7 mouse cellular contexts compared by ENCODE assay signal in the genomic region with DNA sequence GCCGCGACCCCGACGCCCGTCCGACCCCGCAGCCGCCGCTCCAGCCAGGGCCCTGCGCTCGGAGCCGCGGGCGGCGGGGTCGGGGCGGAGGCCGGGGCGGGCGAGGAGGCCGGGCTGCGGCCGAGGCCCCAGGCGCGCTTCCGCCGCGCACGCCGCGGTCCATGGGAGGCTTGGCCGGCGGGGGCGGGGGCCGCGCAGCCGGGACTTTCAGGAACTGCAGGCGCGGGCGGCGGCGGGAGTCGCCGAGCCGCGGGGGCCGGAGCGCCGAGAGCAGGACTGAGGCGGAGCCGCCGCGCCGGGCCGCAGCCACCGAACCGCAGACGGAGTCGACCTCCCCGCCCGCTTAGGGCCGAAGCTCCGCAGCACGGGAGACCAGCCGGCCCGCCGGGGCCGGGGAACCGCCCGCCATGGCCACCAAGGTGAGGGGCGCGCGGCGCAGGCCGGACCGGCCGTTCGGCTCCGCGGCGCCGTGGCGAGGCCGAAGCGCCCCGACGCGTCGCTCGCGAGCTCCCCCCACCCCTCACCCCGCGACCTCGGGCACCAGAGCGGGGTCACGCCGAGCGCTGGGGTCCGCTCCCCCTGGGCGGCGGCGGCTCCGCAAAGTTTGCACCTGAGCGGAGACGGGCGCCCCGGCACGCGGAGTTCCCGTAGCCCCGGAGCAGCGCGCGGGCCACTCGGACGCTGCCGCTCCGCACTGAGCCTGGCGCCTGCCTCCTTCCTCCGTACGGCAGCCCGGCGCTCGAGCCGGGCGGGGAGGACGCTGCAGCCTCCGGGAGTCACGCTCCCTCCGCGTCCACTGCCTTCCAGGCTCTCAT. TPM values are rescaled to one million over a fixed set of nuclear protein-coding genes. Genes with fewer than 3 reads are reported as not detected.
DNase-seq lines count a peak whose midpoint lies in the region; ATAC-seq lines count a peak whose summit lies in the region.

Gene Snx9 (plus strand): TSS at position 202 of the 815 bp plus-strand sequence.

- peaks cover 25% of the 10 kb centered on the region for H3K4me1 ChIP-seq in embryonic facial prominence, embryonic 12.5 days
- peaks cover 19% of the 10 kb centered on the region for H3K4me1 ChIP-seq in limb, embryonic 15.5 days
- H3K4me1 ChIP-seq in midbrain, embryonic 16.5 days (ENCODE audit: control insufficient read depth, insufficient read depth, low read length), result peaks cover 11% of the 10 kb centered on the region

- H3K27ac ChIP-seq in embryonic facial prominence, embryonic 12.5 days, result peak within 1 kb of the TSS; percentile 99
- peak within 1 kb of the TSS; percentile 99 for H3K27ac ChIP-seq in limb, embryonic 15.5 days
- H3K27ac ChIP-seq in midbrain, embryonic 16.5 days (ENCODE audit: low read length), result peak within 1 kb of the TSS; percentile 90

- peak; percentile 87 for ATAC-seq in embryonic facial prominence, embryonic 12.5 days (ENCODE audit: insufficient number of reproducible peaks, insufficient read depth, low FRiP score, low TSS enrichment)
- peak; percentile 79 for ATAC-seq in limb, embryonic 15.5 days (ENCODE audit: insufficient number of reproducible peaks, low FRiP score, low TSS enrichment, low read depth)
- peak; percentile 87 for ATAC-seq in midbrain, embryonic 16.5 days

- H3K36me3 ChIP-seq in embryonic facial prominence, embryonic 12.5 days, result no peaks in the 10 kb centered on the region
- no peaks in the 10 kb centered on the region for H3K36me3 ChIP-seq in limb, embryonic 15.5 days
- no peaks in the 10 kb centered on the region for H3K36me3 ChIP-seq in midbrain, embryonic 16.5 days (ENCODE audit: control insufficient read depth, insufficient read depth, low read length)

- H3K9ac ChIP-seq in embryonic facial prominence, embryonic 12.5 days, result peak within 1 kb of the TSS; percentile 97
- H3K9ac ChIP-seq in limb, embryonic 15.5 days, result peak within 1 kb of the TSS; percentile 92
- H3K9ac ChIP-seq in midbrain, embryonic 16.5 days (ENCODE audit: low read depth, low read length), result peak within 1 kb of the TSS; percentile 94

- no peaks in the 10 kb centered on the region for H3K27me3 ChIP-seq in embryonic facial prominence, embryonic 12.5 days
- H3K27me3 ChIP-seq in limb, embryonic 15.5 days, result no peaks in the 10 kb centered on the region
- no peaks in the 10 kb centered on the region for H3K27me3 ChIP-seq in midbrain, embryonic 16.5 days (ENCODE audit: control insufficient read depth, insufficient read depth, low read depth, low read length)

- WGBS in embryonic facial prominence, embryonic 12.5 days, result under 1% methylated on average over 77 of the region's 131 CpGs
- WGBS in limb, embryonic 15.5 days, result under 1% methylated on average over 93 of the region's 131 CpGs
- WGBS in midbrain, embryonic 16.5 days, result under 1% methylated on average over 77 of the region's 131 CpGs

- peak; percentile 88 for DNase-seq in adrenal gland, postnatal 14 days
- peak; percentile 54 for DNase-seq in heart, adult 8-10 months (ENCODE audit: low spot score)
- peak; percentile 64 to 73 for DNase-seq in kidney, adult 8-10 months
- DNase-seq in spleen, postnatal 14 days (ENCODE audit: low spot score in 2 of 2), result peak; percentile 43 to 52

- no peaks in the 10 kb centered on the region for H3K9me3 ChIP-seq in embryonic facial prominence, embryonic 12.5 days
- H3K9me3 ChIP-seq in limb, embryonic 15.5 days, result no peaks in the 10 kb centered on the region
- H3K9me3 ChIP-seq in midbrain, embryonic 16.5 days (replicated peaks; ENCODE audit: control insufficient read depth, low read length, poor library complexity, severe bottlenecking), result no peaks in the 10 kb centered on the region

- H3K4me2 ChIP-seq in embryonic facial prominence, embryonic 12.5 days (replicated peaks), result peak within 1 kb of the TSS; percentile 66
- H3K4me2 ChIP-seq in limb, embryonic 15.5 days, result peak within 1 kb of the TSS; percentile 54
- H3K4me2 ChIP-seq in midbrain, embryonic 16.5 days (ENCODE audit: low read length), result peak within 1 kb of the TSS; percentile 60

- H3K4me3 ChIP-seq in embryonic facial prominence, embryonic 12.5 days, result peak within 1 kb of the TSS; percentile 70
- H3K4me3 ChIP-seq in limb, embryonic 15.5 days, result peak within 1 kb of the TSS; percentile 83
- peak within 1 kb of the TSS; percentile 85 for H3K4me3 ChIP-seq in midbrain, embryonic 16.5 days (ENCODE audit: low read depth, low read length)

RNA-seq across cellular contexts. Expression of gene Snx9, which starts in this region (rescaled TPM):
- 48.4 and 49.2 TPM in 2 replicates for total RNA-seq in adrenal gland, postnatal 14 days (2021)
- polyA plus RNA-seq in embryonic facial prominence, embryonic 12.5 days (2016; fragmentation: Nextera tagmentation; extraction: Ambion mirVana), result 31.7 and 33.3 TPM in 2 replicates
- total RNA-seq in heart, adult 8-10 months (2022), result 10 to 100 TPM; 29.0 to 32.4 (median 30.3) TPM
- polyA plus RNA-seq in limb, embryonic 15.5 days (2015; fragmentation: Nextera tagmentation; extraction: Ambion mirVana), result 33.7 and 34.9 TPM in 2 replicates
- 5.6 and 5.9 TPM in 2 replicates for polyA plus RNA-seq in midbrain, embryonic 16.5 days (2015; fragmentation: Nextera tagmentation; extraction: Ambion mirVana)

Comparison
In these comparisons a context has a peak if more than half of its experiments do, and no peak if none do; other contexts are left out.
1. Peak in every context shown above with its lines: DNase-seq, ATAC-seq, H3K4me3 ChIP-seq and H3K27ac ChIP-seq.